Mouse (Mus musculus) thymus, adult 2 months (tissue): ENCODE data around the gene Cnot1.

Experiments
- CTCF ChIP-seq: fragments of 200-500 bp; IDR thresholded peaks from 2 replicates; pipeline ENCODE4 v1.5.1; 2012; ENCODE audit warnings: mild to moderate bottlenecking, control low read depth, low read length, moderate library complexity, borderline replicate concordance; ENCODE audit not compliant: control insufficient read depth, poor library complexity, insufficient read depth; ENCODE audit errors: extremely low read depth
- POLR2A ChIP-seq: fragments of 200-500 bp; IDR thresholded peaks from 2 replicates; pipeline ENCODE4 v1.6.1; 2012; ENCODE audit warnings: mild to moderate bottlenecking, low read length, control low read depth, moderate library complexity; ENCODE audit not compliant: control insufficient read depth, poor library complexity, insufficient read depth; ENCODE audit errors: extremely low read depth

GRCm38 (mm10) chr8:95703461-95704260 is 103.6 kb downstream of the Cnot1 start:
- TF ChIP-seq CTCF (no peak), POLR2A (no peak)
